Mouse (Mus musculus) neural tube, embryonic 11.5 days (tissue): ENCODE results near the gene Gm26727. TPM values are rescaled to one million over a fixed set of nuclear protein-coding genes. Genes with fewer than 3 reads are reported as not detected.
A peak's percentile ranks its signal among the peaks of the same experiment; 100 is the strongest.
"Not testable (repeated sequence)": the region's sequence is repeated elsewhere in the genome, so short reads cannot be mapped to it uniquely, and the experiment has no call there.

Experiments used
- ATAC-seq: fragments of 200-750 bp; cut with Nextera tagmentation; 2 replicates; pipeline ENCODE4 v1.8.0; 2017; ENCODE audit warnings: moderate number of reproducible peaks, mild to moderate bottlenecking, moderate TSS enrichment, moderate library complexity; ENCODE audit not compliant: insufficient read depth, low FRiP score, low TSS enrichment
- DNase-seq: peaks from one replicate; pipeline ENCODE4 v3.0.0-alpha.2; 2015; ENCODE audit warnings: low spot score
- H3K27ac ChIP-seq: fragments of 300-500 bp; sonication (generic); 2 replicates; pipeline ENCODE4 v1.5.1; 2014; ENCODE audit warnings: low read depth, mild to moderate bottlenecking, low read length
- H3K27me3 ChIP-seq: fragments of 300-500 bp; sonication (generic); 2 replicates; pipeline ENCODE4 v1.6.1; 2014; ENCODE audit warnings: mild to moderate bottlenecking, low read length, mixed read lengths; ENCODE audit not compliant: control insufficient read depth, insufficient read depth
- H3K36me3 ChIP-seq: fragments of 300-500 bp; sonication (generic); 2 replicates; pipeline ENCODE4 v1.6.1; 2014; ENCODE audit warnings: mild to moderate bottlenecking, low read length, moderate library complexity, mixed read lengths; ENCODE audit not compliant: control insufficient read depth, insufficient read depth
- H3K4me1 ChIP-seq: fragments of 300-500 bp; sonication (generic); 2 replicates; pipeline ENCODE4 v1.6.1; 2014; ENCODE audit warnings: low read length, mixed read lengths; ENCODE audit not compliant: control insufficient read depth, insufficient read depth
- H3K4me2 ChIP-seq: fragments of 300-500 bp; sonication (generic); 2 replicates; pipeline ENCODE4 v1.6.1; 2014; ENCODE audit warnings: low read depth, mild to moderate bottlenecking, moderate library complexity
- H3K4me3 ChIP-seq: fragments of 300-500 bp; sonication (generic); 2 replicates; pipeline ENCODE4 v1.5.1; 2014; ENCODE audit warnings: low read depth, low read length
- H3K9ac ChIP-seq: fragments of 300-500 bp; sonication (generic); 2 replicates; pipeline ENCODE4 v1.6.1; 2014; ENCODE audit warnings: mild to moderate bottlenecking, low read length
- H3K9me3 ChIP-seq: fragments of 300-500 bp; sonication (generic); 2 replicates; pipeline ENCODE4 v1.6.1; 2016; ENCODE audit warnings: low read length; ENCODE audit not compliant: control insufficient read depth
- WGBS: fragments of 180-500 bp; shearing (Covaris S2); extraction: QIAGEN DNeasy Blood & Tissue Kit; methylation state at CpG from one replicate; pipeline ENCODE4 v1.1.7; 2014; 5-methylcytosine and 5-hydroxymethylcytosine counted together
- polyA plus RNA-seq: library from polyadenylated mRNA; unstranded; fragments of >200 nt; fragmentation: Nextera tagmentation; extraction: Ambion mirVana; gene quantifications from 2 replicates; pipeline ENCODE4 v1.2.1, GENCODE M21; 2014

The Gm26727 gene
- not detected in 2 replicates for polyA plus RNA-seq

DNA sequence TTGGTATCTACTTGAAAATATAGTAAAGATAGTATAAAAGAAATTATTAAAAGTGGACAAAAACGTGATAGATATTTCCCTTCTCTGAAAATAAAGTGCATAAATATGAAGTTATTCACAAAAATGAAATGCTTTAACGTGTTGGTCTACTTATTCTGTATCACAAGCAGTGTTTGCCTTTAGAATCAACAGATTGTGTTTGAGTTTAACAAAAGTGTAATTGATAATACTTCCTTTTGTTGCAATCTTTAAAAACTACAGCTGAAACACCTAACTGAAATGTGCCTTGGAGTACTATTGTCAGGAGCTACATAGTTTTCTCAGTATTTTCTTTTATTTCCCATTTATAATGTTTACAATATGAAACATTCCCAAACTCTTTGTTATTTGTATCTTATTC, at the start of gene Gm26727:
TSS of gene Gm26727 (minus strand) at position 101 of the 400 bp plus-strand sequence.
- no peak within 1 kb of the TSS for H3K4me3 ChIP-seq
- H3K9ac ChIP-seq: no peak within 1 kb of the TSS
- WGBS: 57% methylated on average over 2 of the region's 2 CpGs
- H3K27me3 ChIP-seq: no peaks in the 10 kb centered on the region
- no peak within 1 kb of the TSS for H3K4me2 ChIP-seq
- H3K36me3 ChIP-seq: no peaks in the 10 kb centered on the region
- ATAC-seq: no peak
- no peak for DNase-seq
- H3K9me3 ChIP-seq: no peaks in the 10 kb centered on the region
- H3K4me1 ChIP-seq: no peaks in the 10 kb centered on the region
- H3K27ac ChIP-seq: no peak within 1 kb of the TSS

DNA sequence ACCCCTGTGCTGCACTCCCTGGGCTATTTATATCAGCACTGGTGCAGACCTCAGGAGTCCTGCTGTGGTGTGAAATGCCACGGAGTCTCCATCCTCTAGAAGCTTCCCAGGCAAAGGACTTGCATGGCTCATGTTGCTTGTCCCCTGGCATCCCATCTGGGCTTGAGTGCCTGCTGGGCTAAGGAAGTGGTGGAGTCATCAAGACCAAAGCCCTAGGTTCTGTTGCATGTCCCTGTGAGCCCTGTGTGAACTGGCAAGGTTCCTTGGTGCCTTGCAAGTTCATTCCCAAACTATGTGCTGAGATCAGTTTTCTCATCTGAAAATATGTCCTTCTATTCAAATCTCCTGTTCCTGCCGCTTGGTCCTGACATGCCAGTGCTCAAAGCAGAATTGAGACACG, 48.1 kb upstream of the Gm26727 start:
- no peaks in the 10 kb centered on the region for H3K9me3 ChIP-seq
- WGBS: 73% methylated on average over 3 of the region's 3 CpGs
- no peak overlapping the region for H3K4me2 ChIP-seq
- no peak for ATAC-seq
- H3K4me3 ChIP-seq: no peak overlapping the region
- H3K4me1 ChIP-seq: no peaks in the 10 kb centered on the region
- no peaks in the 10 kb centered on the region for H3K36me3 ChIP-seq
- H3K27ac ChIP-seq: no peak overlapping the region
- no peak overlapping the region for H3K9ac ChIP-seq
- no peaks in the 10 kb centered on the region for H3K27me3 ChIP-seq
- DNase-seq: no peak

- DNase-seq (peak; percentile 66), ATAC-seq (no peak)
- Histone ChIP-seq H3K4me1 (no peaks in the 10 kb centered on the region), H3K9ac (no peak overlapping the region), H3K9me3 (no peaks in the 10 kb centered on the region), H3K27ac (no peak overlapping the region), H3K4me3 (no peak overlapping the region), H3K4me2 (no peak overlapping the region), H3K36me3 (no peaks in the 10 kb centered on the region), H3K27me3 (no peaks in the 10 kb centered on the region)
- 16% methylated on average over 6 of the region's 6 CpGs for WGBS
Observed at GRCm38 (mm10) chr2:67477753-67478152, 44.8 kb upstream of the Gm26727 start.

- H3K36me3 ChIP-seq, H3K9ac ChIP-seq, H3K4me1 ChIP-seq, H3K9me3 ChIP-seq, H3K27me3 ChIP-seq, H3K4me2 ChIP-seq, H3K27ac ChIP-seq, ATAC-seq, DNase-seq, H3K4me3 ChIP-seq: not testable (repeated sequence)
- 79% methylated on average over 5 of the region's 5 CpGs for WGBS
Observed at GRCm38 (mm10) chr2:67470030-67470429, 37.0 kb upstream of the Gm26727 start.

GRCm38 (mm10) chr2:67467036-67467435, 34.1 kb upstream of the Gm26727 start:
- H3K4me1 ChIP-seq: no peaks in the 10 kb centered on the region
- WGBS: 91% methylated on average over 7 of the region's 7 CpGs
- no peak overlapping the region for H3K4me2 ChIP-seq
- no peaks in the 10 kb centered on the region for H3K27me3 ChIP-seq
- ATAC-seq (no peak), DNase-seq (no peak)
- no peak overlapping the region for H3K4me3 ChIP-seq
- no peaks in the 10 kb centered on the region for H3K36me3 ChIP-seq
- no peak overlapping the region for H3K27ac ChIP-seq
- no peaks in the 10 kb centered on the region for H3K9me3 ChIP-seq
- H3K9ac ChIP-seq: no peak overlapping the region

GRCm38 (mm10) chr2:67460857-67461256, 27.9 kb upstream of the Gm26727 start:
- H3K4me1 ChIP-seq: no peaks in the 10 kb centered on the region
- no peaks in the 10 kb centered on the region for H3K9me3 ChIP-seq
- DNase-seq: no peak
- ATAC-seq: no peak
- no peak overlapping the region for H3K9ac ChIP-seq
- WGBS: 90% methylated on average over 3 of the region's 3 CpGs
- no peak overlapping the region for H3K4me2 ChIP-seq
- no peak overlapping the region for H3K4me3 ChIP-seq
- no peaks in the 10 kb centered on the region for H3K27me3 ChIP-seq
- H3K36me3 ChIP-seq: no peaks in the 10 kb centered on the region
- H3K27ac ChIP-seq: no peak overlapping the region

- no peak for ATAC-seq
- 79% methylated on average over 12 of the region's 12 CpGs for WGBS
Observed at GRCm38 (mm10) chr2:67447206-67447605, 14.2 kb upstream of the Gm26727 start.

DNA sequence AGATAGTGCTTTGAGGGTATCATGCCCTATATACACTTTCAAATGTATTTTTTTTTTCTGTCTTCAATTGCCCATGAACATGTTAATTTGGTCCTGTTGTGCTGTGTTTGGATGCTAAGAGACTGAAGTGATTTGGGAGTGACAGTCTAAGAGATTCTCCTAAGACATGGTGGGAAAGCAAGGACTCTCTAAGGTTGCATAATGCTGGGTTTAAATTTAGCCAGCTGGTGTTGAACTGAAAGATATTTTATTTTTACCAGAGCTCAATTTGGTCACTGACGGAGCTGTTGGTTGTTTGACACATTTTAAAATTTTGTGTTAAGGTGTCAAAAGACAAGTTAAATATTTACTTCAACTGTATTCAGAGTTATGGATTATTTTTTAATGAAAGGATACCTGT, 13.8 kb upstream of the Gm26727 start:
- Histone ChIP-seq H3K27ac (no peak overlapping the region), H3K9ac (no peak overlapping the region), H3K4me2 (no peak overlapping the region), H3K4me1 (no peaks in the 10 kb centered on the region), H3K4me3 (no peak overlapping the region), H3K36me3 (no peaks in the 10 kb centered on the region), H3K27me3 (no peaks in the 10 kb centered on the region), H3K9me3 (no peaks in the 10 kb centered on the region)
- DNase-seq: no peak
- 91% methylated on average over 1 of the region's 1 CpGs for WGBS
- ATAC-seq: no peak

More at GRCm38 (mm10) chr2:67447206-67447605, 14.2 kb upstream of the Gm26727 start:
- Histone ChIP-seq H3K36me3 (no peaks in the 10 kb centered on the region), H3K9me3 (no peaks in the 10 kb centered on the region), H3K4me3 (no peak overlapping the region), H3K4me2 (no peak overlapping the region), H3K4me1 (no peaks in the 10 kb centered on the region), H3K27me3 (no peaks in the 10 kb centered on the region), H3K9ac (no peak overlapping the region), H3K27ac (no peak overlapping the region)
- no peak for DNase-seq

GRCm38 (mm10) chr2:67445780-67446179, 12.8 kb upstream of the Gm26727 start, which contains the start of gene Xirp2:
Gene Xirp2 (plus strand): TSS chr2:67446002.
- no peak within 1 kb of the TSS for H3K4me2 ChIP-seq
- H3K27me3 ChIP-seq: no peaks in the 10 kb centered on the region
- no peaks in the 10 kb centered on the region for H3K9me3 ChIP-seq
- no peak within 1 kb of the TSS for H3K27ac ChIP-seq
- H3K4me1 ChIP-seq: no peaks in the 10 kb centered on the region
- H3K4me3 ChIP-seq: no peak within 1 kb of the TSS
- WGBS: 80% methylated on average over 3 of the region's 3 CpGs
- no peaks in the 10 kb centered on the region for H3K36me3 ChIP-seq
- ATAC-seq (no peak), DNase-seq (no peak)
- H3K9ac ChIP-seq: no peak within 1 kb of the TSS
